Mouse (Mus musculus) midbrain, embryonic 16.5 days (tissue): ENCODE measurements around the gene Zfp36. TPM values are rescaled to one million over a fixed set of nuclear protein-coding genes. Genes with fewer than 3 reads are reported as not detected.
A peak's percentile ranks its signal among the peaks of the same experiment; 100 is the strongest.

Experiments used
- ATAC-seq: fragments of 200-750 bp; cut with Nextera tagmentation; 2 replicates; pipeline ENCODE4 v1.8.0; 2017; ENCODE audit warnings: moderate TSS enrichment
- H3K27ac ChIP-seq: fragments of 300-500 bp; sonication (generic); 2 replicates; pipeline ENCODE4 v1.5.1; 2014; ENCODE audit warnings: mild to moderate bottlenecking, low read length, mixed read lengths
- H3K27me3 ChIP-seq: fragments of 300-500 bp; sonication (generic); 2 replicates; pipeline ENCODE4 v1.6.1; 2014; ENCODE audit warnings: low read depth, low read length, mixed read lengths; ENCODE audit not compliant: control insufficient read depth, insufficient read depth
- H3K36me3 ChIP-seq: fragments of 300-500 bp; sonication (generic); 2 replicates; pipeline ENCODE4 v1.6.1; 2014; ENCODE audit warnings: mild to moderate bottlenecking, low read length, moderate library complexity, mixed read lengths; ENCODE audit not compliant: control insufficient read depth, insufficient read depth
- H3K4me1 ChIP-seq: fragments of 300-500 bp; sonication (generic); 2 replicates; pipeline ENCODE4 v1.6.1; 2014; ENCODE audit warnings: mild to moderate bottlenecking, low read length, mixed read lengths; ENCODE audit not compliant: control insufficient read depth, insufficient read depth
- H3K4me2 ChIP-seq: fragments of 300-500 bp; sonication (generic); 2 replicates; pipeline ENCODE4 v1.6.1; 2014; ENCODE audit warnings: mild to moderate bottlenecking, low read length, mixed read lengths
- H3K4me3 ChIP-seq: fragments of 300-500 bp; sonication (generic); 2 replicates; pipeline ENCODE4 v1.5.1; 2014; ENCODE audit warnings: low read depth, mild to moderate bottlenecking, low read length, moderate library complexity, mixed read lengths
- H3K9ac ChIP-seq: fragments of 300-500 bp; sonication (generic); 2 replicates; pipeline ENCODE4 v1.6.1; 2014; ENCODE audit warnings: low read depth, low read length, mixed read lengths
- H3K9me3 ChIP-seq: fragments of 300-500 bp; sonication (generic); replicated peaks from 2 replicates; pipeline ENCODE4 v1.6.1; 2014; ENCODE audit warnings: mild to moderate bottlenecking, low read length, mixed read lengths; ENCODE audit not compliant: control insufficient read depth, poor library complexity, severe bottlenecking
- WGBS: fragments of 180-500 bp; shearing (Covaris S2); extraction: QIAGEN DNeasy Blood & Tissue Kit; methylation state at CpG from one replicate; pipeline ENCODE4 v1.1.7; 2014; 5-methylcytosine and 5-hydroxymethylcytosine counted together
- polyA plus RNA-seq: library from polyadenylated mRNA; unstranded; fragments of >200 nt; fragmentation: Nextera tagmentation; extraction: Ambion mirVana; gene quantifications from 2 replicates; pipeline ENCODE4 v1.2.1, GENCODE M21; 2015

The Zfp36 gene
- polyA plus RNA-seq, 1 experiment from 2014 or later, result 2.9 TPM

GRCm38 (mm10) chr7:28381017-28381790 lies 1.2 kb upstream of the Zfp36 start:
- peak overlapping the region; percentile 40; the same call in 1 of the 2 replicates for H3K27ac ChIP-seq
- no peaks in the 10 kb centered on the region for H3K9me3 ChIP-seq
- WGBS, result 5% methylated on average over 30 of the region's 30 CpGs
- H3K4me2 ChIP-seq, result peak overlapping the region; percentile 40
- H3K36me3 ChIP-seq, result 0 out of 2 replicates have a peak, but pooled peaks cover 3% of the 10 kb centered on the region
- no peak overlapping the region for H3K4me3 ChIP-seq
- peak overlapping the region; percentile 52; the same call in 1 of the 2 replicates for H3K9ac ChIP-seq
- peaks cover 4% of the 10 kb centered on the region; the same call in 1 of the 2 replicates for H3K27me3 ChIP-seq
- 0 out of 2 replicates have a peak, but pooled peaks have one; percentile 8 for ATAC-seq
- peaks cover 16% of the 10 kb centered on the region for H3K4me1 ChIP-seq

- Histone ChIP-seq H3K27ac (peak overlapping the region; percentile 68), H3K4me3 (peak overlapping the region; percentile 44), H3K4me1 (peaks cover 21% of the 10 kb centered on the region), H3K27me3 (peaks cover 4% of the 10 kb centered on the region; the same call in 1 of the 2 replicates), H3K4me2 (peak overlapping the region; percentile 67), H3K9ac (peak overlapping the region; percentile 68), H3K9me3 (no peaks in the 10 kb centered on the region), H3K36me3 (no peaks in the 10 kb centered on the region)
- no peak for ATAC-seq
- under 1% methylated on average over 53 of the region's 53 CpGs for WGBS
Measured at GRCm38 (mm10) chr7:28378769-28379651, 1.0 kb downstream of the Zfp36 start.

GRCm38 (mm10) chr7:28378066-28378690 lies 1.9 kb downstream of the Zfp36 start:
- H3K27ac ChIP-seq, result no peak overlapping the region
- H3K36me3 ChIP-seq, result no peaks in the 10 kb centered on the region
- H3K27me3 ChIP-seq, result peaks cover 4% of the 10 kb centered on the region; the same call in 1 of the 2 replicates
- H3K4me1 ChIP-seq, result peaks cover 21% of the 10 kb centered on the region
- ATAC-seq, result no peak
- WGBS, result 55% methylated on average over 32 of the region's 32 CpGs
- H3K9me3 ChIP-seq, result no peaks in the 10 kb centered on the region
- H3K9ac ChIP-seq, result peak overlapping the region; percentile 68; the same call in 1 of the 2 replicates
- H3K4me3 ChIP-seq, result peak overlapping the region; percentile 44
- peak overlapping the region; percentile 67 for H3K4me2 ChIP-seq

GRCm38 (mm10) chr7:28377190-28378065 lies 2.6 kb downstream of the Zfp36 start:
- WGBS, result 77% methylated on average over 18 of the region's 18 CpGs
- H3K4me2 ChIP-seq, result peak overlapping the region; percentile 67; the same call in 1 of the 2 replicates
- H3K4me1 ChIP-seq, result peaks cover 21% of the 10 kb centered on the region
- H3K9ac ChIP-seq, result peak overlapping the region; percentile 3; the same call in 1 of the 2 replicates
- peaks cover 4% of the 10 kb centered on the region; the same call in 1 of the 2 replicates for H3K27me3 ChIP-seq
- H3K36me3 ChIP-seq, result no peaks in the 10 kb centered on the region
- H3K4me3 ChIP-seq, result no peak overlapping the region; the same call in 1 of the 2 replicates
- no peaks in the 10 kb centered on the region for H3K9me3 ChIP-seq
- no peak overlapping the region for H3K27ac ChIP-seq
- no peak for ATAC-seq

GRCm38 (mm10) chr7:28376011-28376771 lies 3.9 kb downstream of the Zfp36 start:
- ATAC-seq, result no peak
- peaks cover 4% of the 10 kb centered on the region; the same call in 1 of the 2 replicates for H3K27me3 ChIP-seq
- peak overlapping the region; percentile 81 for H3K27ac ChIP-seq
- peak overlapping the region; percentile 81 for H3K4me2 ChIP-seq
- H3K9ac ChIP-seq, result peak overlapping the region; percentile 68
- H3K36me3 ChIP-seq, result no peaks in the 10 kb centered on the region
- peaks cover 21% of the 10 kb centered on the region for H3K4me1 ChIP-seq
- WGBS, result 5% methylated on average over 30 of the region's 30 CpGs
- H3K9me3 ChIP-seq, result no peaks in the 10 kb centered on the region
- peak overlapping the region; percentile 48 for H3K4me3 ChIP-seq

GRCm38 (mm10) chr7:28375176-28375921 lies 4.7 kb downstream of the Zfp36 start:
- WGBS, result 1% methylated on average over 32 of the region's 36 CpGs
- no peaks in the 10 kb centered on the region for H3K36me3 ChIP-seq
- H3K9ac ChIP-seq, result peak overlapping the region; percentile 68
- H3K4me2 ChIP-seq, result peak overlapping the region; percentile 81
- peaks cover 25% of the 10 kb centered on the region for H3K4me1 ChIP-seq
- ATAC-seq, result 0 out of 2 replicates have a peak, but pooled peaks have one; percentile 7
- peak overlapping the region; percentile 81 for H3K27ac ChIP-seq
- H3K4me3 ChIP-seq, result peak overlapping the region; percentile 48
- H3K27me3 ChIP-seq, result peaks cover 4% of the 10 kb centered on the region; the same call in 1 of the 2 replicates
- H3K9me3 ChIP-seq, result no peaks in the 10 kb centered on the region

GRCm38 (mm10) chr7:28374647-28375046 lies 5.4 kb downstream of the Zfp36 start:
- Histone ChIP-seq H3K4me2 (no peak overlapping the region), H3K4me3 (no peak overlapping the region), H3K27me3 (peaks cover 4% of the 10 kb centered on the region; the same call in 1 of the 2 replicates), H3K4me1 (peaks cover 25% of the 10 kb centered on the region), H3K27ac (no peak overlapping the region), H3K9ac (no peak overlapping the region), H3K36me3 (no peaks in the 10 kb centered on the region), H3K9me3 (no peaks in the 10 kb centered on the region)
- ATAC-seq, result no peak
- WGBS, result 81% methylated on average over 10 of the region's 10 CpGs
